Mouse (Mus musculus) left cerebral cortex, postnatal 10 days (tissue): ENCODE data around the gene Olfr1425. TPM values are rescaled to one million over a fixed set of nuclear protein-coding genes. Genes with fewer than 3 reads are reported as not detected.
"Not testable (repeated sequence)": the region's sequence is repeated elsewhere in the genome, so short reads cannot be mapped to it uniquely, and the experiment has no call there.

Experiments
- DNase-seq, 2 experiments: peaks; one replicate each; pipeline ENCODE4 v3.0.0; 2021 to 2022; ENCODE audit warnings: low spot score in 2 of 2, mixed read lengths in 1 of 2; ENCODE audit errors: extremely low spot score in 1 of 2
- intact Hi-C: fragments of 180-260 bp; cut with DNase I; formaldehyde crosslinking; loops from one replicate; pipeline ENCODE4 v1.15.1; 2025
- total RNA-seq, 2 experiments: library from RNA; stranded (reverse); gene quantifications; 2 replicates each; pipeline ENCODE4 v1.2.3; 2021

Olfr1425 gene
- total RNA-seq: not detected

GRCm38 (mm10) chr19:12077631-12078030 lies at the start of gene Olfr1425:
Gene Olfr1425 (minus strand): TSS chr19:12077731.
- intact Hi-C loops, DNase-seq: not testable (repeated sequence)

GRCm38 (mm10) chr19:12123103-12123502 lies 45.6 kb upstream of the Olfr1425 start, which contains the start of gene Olfr76:
Gene Olfr76 (minus strand): TSS chr19:12123203.
- no peak for DNase-seq
- intact Hi-C loops: no loop called here

GRCm38 (mm10) chr19:12116464-12116863 lies 38.9 kb upstream of the Olfr1425 start:
- intact Hi-C loops: no loop called here
- no peak for DNase-seq

- DNase-seq: no peak
- intact Hi-C loops: no loop called here
Observed at GRCm38 (mm10) chr19:12115797-12116196, 38.3 kb upstream of the Olfr1425 start, which contains the start of gene Olfr1428. Gene Olfr1428 (minus strand): TSS chr19:12115897.

GRCm38 (mm10) chr19:12113807-12114206 lies 36.3 kb upstream of the Olfr1425 start:
- no peak for DNase-seq
- intact Hi-C loops: no loop called here

GRCm38 (mm10) chr19:12104541-12104940 lies 27.0 kb upstream of the Olfr1425 start:
- DNase-seq: no peak
- intact Hi-C loops: no loop called here

- DNase-seq: no peak
- intact Hi-C loops: no loop called here
Observed at GRCm38 (mm10) chr19:12103234-12103633, 25.7 kb upstream of the Olfr1425 start, which contains the start of gene Olfr1427. Gene Olfr1427 (minus strand): TSS chr19:12103334.

- no peak for DNase-seq
Observed at GRCm38 (mm10) chr19:12091913-12092312, 14.4 kb upstream of the Olfr1425 start, which contains the start of gene Olfr1426. Gene Olfr1426 (minus strand): TSS chr19:12092013.

GRCm38 (mm10) chr19:12069546-12069945 lies 8.0 kb downstream of the Olfr1425 start:
- DNase-seq, intact Hi-C loops: not testable (repeated sequence)

More at GRCm38 (mm10) chr19:12091913-12092312, 14.4 kb upstream of the Olfr1425 start, which contains the start of gene Olfr1426:
- intact Hi-C loops: no loop called here

GRCm38 (mm10) chr19:12067806-12068205 lies 9.7 kb downstream of the Olfr1425 start:
- DNase-seq, intact Hi-C loops: not testable (repeated sequence)

GRCm38 (mm10) chr19:12062582-12062981 lies 14.9 kb downstream of the Olfr1425 start, which contains the start of gene Olfr1424:
Gene Olfr1424 (minus strand): TSS chr19:12062682.
- intact Hi-C loops, DNase-seq: not testable (repeated sequence)

- intact Hi-C loops: no loop called here
Observed at GRCm38 (mm10) chr19:12043163-12043562, 34.4 kb downstream of the Olfr1425 start.

GRCm38 (mm10) chr19:12041217-12041616 lies 36.3 kb downstream of the Olfr1425 start, which contains the start of gene Olfr1423:
Gene Olfr1423 (minus strand): TSS chr19:12041317.
- intact Hi-C loops: no loop called here
- DNase-seq: no peak

More at GRCm38 (mm10) chr19:12043163-12043562, 34.4 kb downstream of the Olfr1425 start:
- no peak for DNase-seq

- intact Hi-C loops: no loop called here
- DNase-seq: no peak
Observed at GRCm38 (mm10) chr19:12037727-12038126, 39.8 kb downstream of the Olfr1425 start.

- no peak for DNase-seq
- intact Hi-C loops: no loop called here
Observed at GRCm38 (mm10) chr19:12026606-12027005, 50.9 kb downstream of the Olfr1425 start.

- intact Hi-C loops: no loop called here
- no peak for DNase-seq
Observed at GRCm38 (mm10) chr19:12025333-12025732, 52.2 kb downstream of the Olfr1425 start.

GRCm38 (mm10) chr19:12024149-12024548 lies 53.4 kb downstream of the Olfr1425 start:
- DNase-seq: no peak

More at GRCm38 (mm10) chr19:12024149-12024548, 53.4 kb downstream of the Olfr1425 start:
- intact Hi-C loops: no loop called here
